Mouse (Mus musculus) liver, embryonic 14.5 days (tissue): ENCODE measurements at regions not wholly inside any gene's neighbourhood (a gene's known extent, or its start where the extent isn't known, plus 50 kb on each side); places are given as distances from the start of the nearest gene placed in this dataset.

ENCODE experiments used
- ATAC-seq: fragments of 200-750 bp; cut with Nextera tagmentation; 2 replicates; pipeline ENCODE4 v1.8.0; 2017; ENCODE audit warnings: moderate number of reproducible peaks, mild to moderate bottlenecking, moderate library complexity; ENCODE audit not compliant: insufficient read depth
- DNase-seq, 3 experiments: peaks; one replicate each; pipeline ENCODE4 v3.0.0-alpha.2; 2012 to 2013; ENCODE audit warnings: low read depth in 3 of 3, low spot score in 3 of 3
- H3K27ac ChIP-seq: fragments of 300-500 bp; sonication (generic); 2 replicates; pipeline ENCODE4 v1.5.1; 2014; ENCODE audit warnings: moderate library complexity, mild to moderate bottlenecking, control low read depth, inconsistent platforms
- H3K27me3 ChIP-seq: fragments of 300-500 bp; sonication (generic); 2 replicates; pipeline ENCODE4 v1.6.1; 2014; ENCODE audit warnings: mild to moderate bottlenecking, low read length, moderate library complexity; ENCODE audit not compliant: control insufficient read depth, insufficient read depth
- H3K36me3 ChIP-seq: fragments of 300-500 bp; sonication (generic); replicated peaks from 2 replicates; pipeline ENCODE4 v1.6.1; 2014; ENCODE audit warnings: low read depth; ENCODE audit not compliant: control insufficient read depth, insufficient read depth
- H3K4me1 ChIP-seq, 2 experiments: fragments of 200-500 bp in 1 of 2; fragments of 300-500 bp in 1 of 2; sonication (generic) in 1 of 2; replicated peaks; 2 replicates each; pipeline ENCODE4 v1.6.1; 2012 to 2014; ENCODE audit warnings: antibody characterized with exemption in 1 of 2, inconsistent platforms in 1 of 2, low read length in 1 of 2; ENCODE audit not compliant: control insufficient read depth in 2 of 2, insufficient read depth in 2 of 2
- H3K4me2 ChIP-seq: fragments of 300-500 bp; sonication (generic); 2 replicates; pipeline ENCODE4 v1.6.1; 2014; ENCODE audit warnings: low read depth, mild to moderate bottlenecking, control low read depth, moderate library complexity
- H3K4me3 ChIP-seq, 2 experiments: fragments of 200-500 bp in 1 of 2; fragments of 300-500 bp in 1 of 2; sonication (generic) in 1 of 2; 2 replicates each; pipeline ENCODE4 v1.5.1; 2012 to 2014; ENCODE audit warnings: low read depth in 2 of 2, low read length in 2 of 2, mild to moderate bottlenecking in 2 of 2, control low read depth in 1 of 2, inconsistent platforms in 1 of 2, moderate library complexity in 1 of 2; ENCODE audit not compliant: insufficient read depth in 1 of 2
- H3K9ac ChIP-seq: fragments of 300-500 bp; sonication (generic); replicated peaks from 2 replicates; pipeline ENCODE4 v1.6.1; 2014; ENCODE audit warnings: mild to moderate bottlenecking, control low read depth, moderate library complexity
- H3K9me3 ChIP-seq: fragments of 300-500 bp; sonication (generic); 2 replicates; pipeline ENCODE4 v1.6.1; 2016; ENCODE audit warnings: low read length, mixed read lengths; ENCODE audit not compliant: control insufficient read depth
- CTCF ChIP-seq: IDR thresholded peaks from 2 replicates; pipeline ENCODE4 v1.5.1; 2016; ENCODE audit warnings: antibody characterized with exemption, low read depth, control low read depth
- EP300 ChIP-seq: IDR thresholded peaks from 2 replicates; pipeline ENCODE4 v1.6.1; 2016; ENCODE audit warnings: antibody characterized with exemption, low read depth
- WGBS: fragments of 180-500 bp; shearing (Covaris S2); extraction: QIAGEN DNeasy Blood & Tissue Kit; methylation state at CpG from one replicate; pipeline ENCODE4 v1.1.7; 2014; ENCODE audit not compliant: insufficient replicate concordance; 5-methylcytosine and 5-hydroxymethylcytosine counted together

DNA sequence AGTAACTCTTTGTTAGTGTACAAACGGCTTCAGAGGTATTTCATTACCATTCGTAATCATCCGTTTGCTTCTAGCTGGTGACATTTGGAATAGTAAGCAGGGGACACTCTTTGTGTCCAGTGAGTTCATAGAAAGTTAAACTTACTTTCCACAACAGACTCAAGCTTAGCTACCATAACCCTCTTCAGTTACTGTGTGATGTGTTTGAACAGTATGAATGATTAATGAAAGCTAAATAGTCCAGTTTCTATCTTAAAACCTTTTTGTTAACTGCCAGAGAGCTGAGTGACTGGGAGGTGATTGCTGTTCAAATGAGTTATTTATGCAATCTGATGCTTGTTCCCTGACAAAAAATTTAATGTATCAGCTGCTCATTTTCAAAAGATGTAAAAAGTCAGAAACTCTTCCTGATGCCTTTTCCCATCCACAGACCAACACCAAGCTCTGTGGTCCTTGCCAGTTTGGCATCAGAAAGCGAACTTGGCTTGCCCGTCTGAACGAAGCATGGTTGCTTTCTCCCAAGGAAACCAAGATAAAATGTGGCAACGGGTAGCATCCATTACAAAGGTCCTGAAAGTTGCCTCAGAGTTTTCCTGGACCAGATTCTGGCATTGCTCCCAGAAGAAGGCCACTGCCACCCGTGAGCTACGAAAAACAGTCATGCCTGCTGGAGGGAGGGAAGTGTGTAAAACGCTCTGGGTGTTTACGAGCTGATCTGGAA lies 491.5 kb downstream of the Sox2 start:
- H3K27me3 ChIP-seq: no peaks in the 10 kb centered on the region
- no peaks in the 10 kb centered on the region for H3K36me3 ChIP-seq
- TF ChIP-seq EP300 (no peak), CTCF (no peak)
- WGBS: 49% methylated on average over 11 of the region's 11 CpGs
- no peak for DNase-seq
- no peaks in the 10 kb centered on the region for H3K9me3 ChIP-seq
- H3K4me1 ChIP-seq: peaks cover 0 to 2% of the 10 kb centered on the region in 2 experiments; a peak in 1 of 4 replicates
- no peak overlapping the region for H3K9ac ChIP-seq
- ATAC-seq: no peak
- no peak overlapping the region for H3K27ac ChIP-seq
- H3K4me3 ChIP-seq: no peak overlapping the region
- H3K4me2 ChIP-seq: no peak overlapping the region

DNA sequence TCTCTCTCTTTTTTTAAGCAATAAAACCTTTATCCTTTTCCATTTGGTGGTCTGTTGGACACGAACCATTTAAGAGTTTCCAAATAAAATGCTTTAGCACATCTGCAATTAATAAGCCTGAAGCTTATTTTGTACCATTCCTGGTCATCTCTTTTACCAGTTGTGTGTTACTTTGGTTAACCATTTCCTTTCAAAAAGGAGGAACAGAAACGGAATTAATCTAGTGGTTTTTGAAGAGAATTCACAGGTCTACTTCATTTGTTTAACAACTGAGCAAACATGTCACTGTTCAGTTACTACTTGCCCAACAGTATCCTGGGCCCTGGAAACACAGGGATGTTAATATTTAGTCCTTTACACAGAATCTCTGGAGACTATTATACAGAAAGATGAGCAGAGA lies 492.5 kb downstream of the Sox2 start:
- no peaks in the 10 kb centered on the region for H3K9me3 ChIP-seq
- H3K36me3 ChIP-seq: no peaks in the 10 kb centered on the region
- H3K27me3 ChIP-seq: no peaks in the 10 kb centered on the region
- H3K27ac ChIP-seq: no peak overlapping the region
- WGBS: 21% methylated on average over 2 of the region's 2 CpGs
- H3K9ac ChIP-seq: no peak overlapping the region
- H3K4me2 ChIP-seq: no peak overlapping the region
- H3K4me3 ChIP-seq: no peak overlapping the region
- H3K4me1 ChIP-seq: peaks cover 0 to 2% of the 10 kb centered on the region in 2 experiments; a peak in 1 of 4 replicates
- DNase-seq (no peak), ATAC-seq (no peak)
- TF ChIP-seq EP300 (no peak), CTCF (no peak)

GRCm38 (mm10) chr3:35145569-35145968 lies 495.4 kb downstream of the Sox2 start:
- Histone ChIP-seq H3K27me3 (no peaks in the 10 kb centered on the region), H3K9me3 (no peaks in the 10 kb centered on the region), H3K4me3 (no peak overlapping the region), H3K27ac (no peak overlapping the region), H3K9ac (no peak overlapping the region), H3K4me2 (no peak overlapping the region), H3K36me3 (no peaks in the 10 kb centered on the region), H3K4me1 (peaks cover 0 to 2% of the 10 kb centered on the region in 2 experiments; a peak in 1 of 4 replicates)
- ATAC-seq (no peak), DNase-seq (no peak)
- 57% methylated on average over 2 of the region's 2 CpGs for WGBS
- TF ChIP-seq CTCF: no peak
- TF ChIP-seq EP300: no peak

DNA sequence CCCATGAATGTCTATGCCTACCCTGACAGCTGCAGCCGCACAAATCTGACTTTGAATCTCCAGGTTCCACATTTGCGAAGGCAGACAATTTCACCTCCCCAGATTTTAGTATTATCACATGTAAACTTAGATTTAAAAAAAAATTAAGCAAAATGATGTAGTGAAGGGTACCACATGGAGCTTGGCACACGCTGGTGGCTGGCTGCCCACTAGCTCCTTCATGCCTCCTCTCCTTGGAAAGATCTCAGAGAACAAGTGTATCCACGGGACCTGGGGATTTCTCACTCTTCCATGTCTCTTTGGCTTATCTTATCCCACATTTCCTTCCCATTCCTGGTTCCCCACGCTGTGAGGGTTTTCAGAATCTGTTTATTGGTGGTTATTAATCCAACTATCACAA lies 496.5 kb downstream of the Sox2 start:
- no peak overlapping the region for H3K4me3 ChIP-seq
- 49% methylated on average over 5 of the region's 5 CpGs for WGBS
- H3K4me1 ChIP-seq: peaks cover 0 to 2% of the 10 kb centered on the region in 2 experiments; a peak in 1 of 4 replicates
- TF ChIP-seq CTCF (no peak), EP300 (no peak)
- no peaks in the 10 kb centered on the region for H3K27me3 ChIP-seq
- no peaks in the 10 kb centered on the region for H3K36me3 ChIP-seq
- H3K9me3 ChIP-seq: no peaks in the 10 kb centered on the region
- no peak overlapping the region for H3K9ac ChIP-seq
- ATAC-seq (no peak), DNase-seq (no peak)
- no peak overlapping the region for H3K4me2 ChIP-seq
- no peak overlapping the region for H3K27ac ChIP-seq

- ATAC-seq (no peak), DNase-seq (no peak)
- 51% methylated on average over 12 of the region's 12 CpGs for WGBS
- H3K27ac ChIP-seq: no peak overlapping the region
- no peaks in the 10 kb centered on the region for H3K9me3 ChIP-seq
- no peaks in the 10 kb centered on the region for H3K36me3 ChIP-seq
- H3K4me3 ChIP-seq: no peak overlapping the region
- H3K4me1 ChIP-seq: no peaks in the 10 kb centered on the region
- no peaks in the 10 kb centered on the region for H3K27me3 ChIP-seq
- no peak for TF ChIP-seq CTCF
- no peak for TF ChIP-seq EP300
- H3K4me2 ChIP-seq: no peak overlapping the region
- no peak overlapping the region for H3K9ac ChIP-seq
These were observed 499.1 kb downstream of the Sox2 start for GRCm38 (mm10) chr3:35149251-35149691.
